Mouse (Mus musculus) liver, postnatal 0 days (tissue): Measurements from ENCODE around the gene Higd2a. TPM values are rescaled to one million over a fixed set of nuclear protein-coding genes. Genes with fewer than 3 reads are reported as not detected.

Experiments used
- ATAC-seq: fragments of 200-750 bp; cut with Nextera tagmentation; 2 replicates; pipeline ENCODE4 v1.8.0; 2017; ENCODE audit warnings: mild to moderate bottlenecking, moderate library complexity
- DNase-seq: peaks from one replicate; pipeline ENCODE4 v3.0.0-alpha.2; 2016
- H3K27ac ChIP-seq: fragments of 300-500 bp; sonication (generic); 2 replicates; pipeline ENCODE4 v1.5.1; 2014; ENCODE audit warnings: antibody characterized with exemption, moderate library complexity, mild to moderate bottlenecking, low read depth
- H3K27me3 ChIP-seq: fragments of 300-500 bp; sonication (generic); 2 replicates; pipeline ENCODE4 v1.6.1; 2014; ENCODE audit warnings: low read length, control low read depth, mixed read lengths; ENCODE audit not compliant: insufficient read depth
- H3K36me3 ChIP-seq: fragments of 300-500 bp; sonication (generic); replicated peaks from 2 replicates; pipeline ENCODE4 v1.6.1; 2014; ENCODE audit warnings: mild to moderate bottlenecking, control low read depth, low read length, moderate library complexity, mixed read lengths; ENCODE audit not compliant: insufficient read depth
- H3K4me1 ChIP-seq: fragments of 300-500 bp; sonication (generic); 2 replicates; pipeline ENCODE4 v1.6.1; 2014; ENCODE audit warnings: antibody characterized with exemption, mild to moderate bottlenecking, control low read depth; ENCODE audit not compliant: insufficient read depth
- H3K4me2 ChIP-seq: fragments of 300-500 bp; sonication (generic); 2 replicates; pipeline ENCODE4 v1.6.1; 2014; ENCODE audit warnings: low read depth, mild to moderate bottlenecking, low read length, moderate library complexity, mixed read lengths
- H3K4me3 ChIP-seq: fragments of 300-500 bp; sonication (generic); 2 replicates; pipeline ENCODE4 v1.5.1; 2014; ENCODE audit warnings: low read depth, low read length
- H3K9ac ChIP-seq: fragments of 300-500 bp; sonication (generic); replicated peaks from 2 replicates; pipeline ENCODE4 v1.6.1; 2014; ENCODE audit warnings: mild to moderate bottlenecking, moderate library complexity
- H3K9me3 ChIP-seq: fragments of 300-500 bp; sonication (generic); 2 replicates; pipeline ENCODE4 v1.6.1; 2016; ENCODE audit warnings: mild to moderate bottlenecking, control low read depth, low read length, mixed read lengths
- CTCF ChIP-seq: sonication (generic); IDR thresholded peaks from 2 replicates; pipeline ENCODE4 v1.5.1; 2016; ENCODE audit warnings: antibody characterized with exemption, low read depth
- EP300 ChIP-seq: IDR thresholded peaks from 2 replicates; pipeline ENCODE4 v1.6.1; 2016; ENCODE audit warnings: antibody characterized with exemption, low read depth, mild to moderate bottlenecking
- WGBS: fragments of 180-500 bp; shearing (Covaris S2); extraction: QIAGEN DNeasy Blood & Tissue Kit; methylation state at CpG from one replicate; pipeline ENCODE4 v1.1.7; 2014; ENCODE audit not compliant: insufficient replicate concordance; 5-methylcytosine and 5-hydroxymethylcytosine counted together
- polyA plus RNA-seq: library from polyadenylated mRNA; unstranded; fragments of >200 nt; fragmentation: Nextera tagmentation; extraction: Ambion mirVana; gene quantifications from 2 replicates; pipeline ENCODE4 v1.2.1, GENCODE M21; 2015

Gene Higd2a
- polyA plus RNA-seq, 1 experiment from 2014 or later, result 169 TPM

- no peak for TF ChIP-seq EP300
- no peak for TF ChIP-seq CTCF
- Histone ChIP-seq H3K4me1 (no peaks in the 10 kb centered on the region), H3K9ac (no peak overlapping the region), H3K36me3 (peaks cover 11% of the 10 kb centered on the region; the same call in 1 of the 2 replicates), H3K27ac (no peak overlapping the region), H3K9me3 (no peaks in the 10 kb centered on the region), H3K27me3 (no peaks in the 10 kb centered on the region), H3K4me2 (no peak overlapping the region), H3K4me3 (no peak overlapping the region)
- DNase-seq (no peak), ATAC-seq (no peak)
These were observed 13.5 kb downstream of the Higd2a start for GRCm38 (mm10) chr13:54603501-54603900.

DNA sequence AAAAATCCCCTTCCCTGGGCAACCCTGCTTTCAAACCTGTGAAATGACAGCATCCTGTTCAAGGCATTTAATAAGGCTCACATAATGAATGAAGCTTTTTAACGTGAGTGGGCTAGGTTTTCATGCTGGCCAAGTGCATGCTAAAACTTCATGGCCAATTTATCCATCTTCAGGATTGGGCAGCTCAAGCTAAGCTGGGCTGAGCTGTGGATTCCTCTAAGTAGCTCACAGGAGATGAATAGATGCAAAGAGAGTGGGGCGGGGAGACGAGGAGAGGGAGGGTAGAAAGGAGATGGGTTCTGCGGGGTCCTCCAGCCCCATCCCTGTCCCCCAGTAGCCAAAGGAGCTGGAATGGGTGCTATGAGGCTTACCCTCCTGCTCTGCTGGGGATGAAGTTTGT lies 14.2 kb downstream of the Higd2a start:
- Histone ChIP-seq H3K27me3 (no peaks in the 10 kb centered on the region), H3K27ac (no peak overlapping the region), H3K4me1 (peaks cover 4% of the 10 kb centered on the region; the same call in 1 of the 2 replicates), H3K36me3 (peaks cover 9% of the 10 kb centered on the region; the same call in 1 of the 2 replicates), H3K9ac (no peak overlapping the region), H3K9me3 (no peaks in the 10 kb centered on the region), H3K4me2 (no peak overlapping the region), H3K4me3 (no peak overlapping the region)
- DNase-seq (no peak), ATAC-seq (no peak)
- 71% methylated on average over 4 of the region's 4 CpGs for WGBS
- TF ChIP-seq EP300 (no peak), CTCF (no peak)

DNA sequence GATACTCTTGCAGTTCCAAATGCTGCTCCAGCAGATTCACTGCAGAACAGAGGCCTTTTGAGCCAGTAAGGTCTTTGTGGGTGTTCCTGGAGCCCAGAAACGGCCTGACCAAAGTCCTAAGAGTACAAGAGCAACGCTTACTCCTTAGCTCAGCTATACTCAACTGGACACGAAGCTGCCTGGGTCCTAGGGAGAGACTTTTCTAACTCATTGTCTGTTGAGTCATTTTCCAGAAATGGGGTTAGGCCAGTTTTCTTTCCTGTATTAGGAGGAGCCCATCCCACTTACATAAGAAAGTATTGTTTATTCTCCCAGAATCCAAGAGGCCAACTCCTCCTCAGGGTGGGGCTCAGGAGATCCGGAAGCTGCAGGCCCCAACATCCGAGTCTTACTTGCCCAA lies 15.4 kb downstream of the Higd2a start:
- 73% methylated on average over 5 of the region's 5 CpGs for WGBS
- Histone ChIP-seq H3K27me3 (no peaks in the 10 kb centered on the region), H3K9ac (no peak overlapping the region), H3K4me1 (peaks cover 14% of the 10 kb centered on the region), H3K4me2 (no peak overlapping the region), H3K4me3 (no peak overlapping the region), H3K27ac (no peak overlapping the region), H3K36me3 (peaks cover 9% of the 10 kb centered on the region; the same call in 1 of the 2 replicates), H3K9me3 (no peaks in the 10 kb centered on the region)
- TF ChIP-seq EP300 (no peak), CTCF (no peak)
- no peak for DNase-seq
- no peak for ATAC-seq

DNA sequence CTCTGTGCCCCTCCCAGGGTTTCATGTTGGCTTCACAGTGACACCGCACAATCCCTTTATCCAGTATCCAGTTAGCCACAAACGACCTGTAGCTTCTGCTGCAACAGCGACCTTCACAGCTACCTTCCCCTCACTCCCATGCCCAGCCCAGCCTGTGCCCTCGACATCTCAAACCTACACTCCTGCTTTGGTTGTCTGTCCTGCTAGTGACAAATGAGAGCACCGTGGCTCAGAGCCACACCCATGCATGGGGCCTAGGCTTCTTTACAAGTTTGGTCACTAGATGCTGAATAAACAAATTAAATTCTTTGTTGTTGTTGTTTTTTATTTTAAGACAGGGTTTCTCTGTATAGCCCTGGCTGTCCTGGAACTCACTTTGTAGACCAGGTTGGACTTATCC lies 17.2 kb downstream of the Higd2a start:
- Histone ChIP-seq H3K4me2 (no peak overlapping the region), H3K4me3 (no peak overlapping the region), H3K9ac (no peak overlapping the region), H3K36me3 (peaks cover 9% of the 10 kb centered on the region; the same call in 1 of the 2 replicates), H3K9me3 (no peaks in the 10 kb centered on the region), H3K27ac (no peak overlapping the region), H3K27me3 (no peaks in the 10 kb centered on the region), H3K4me1 (peaks cover 23% of the 10 kb centered on the region)
- ATAC-seq (no peak), DNase-seq (no peak)
- 71% methylated on average over 5 of the region's 5 CpGs for WGBS
- no peak for TF ChIP-seq EP300
- no peak for TF ChIP-seq CTCF

GRCm38 (mm10) chr13:54608002-54608401 lies 18.0 kb downstream of the Higd2a start:
- 68% methylated on average over 3 of the region's 3 CpGs for WGBS
- H3K36me3 ChIP-seq, result peaks cover 9% of the 10 kb centered on the region; the same call in 1 of the 2 replicates
- peak; percentile 35; the same call in 1 of the 2 replicates for ATAC-seq
- H3K27me3 ChIP-seq, result no peaks in the 10 kb centered on the region
- no peak overlapping the region for H3K4me2 ChIP-seq
- peaks cover 23% of the 10 kb centered on the region for H3K4me1 ChIP-seq
- H3K4me3 ChIP-seq, result no peak overlapping the region
- no peak overlapping the region for H3K9ac ChIP-seq
- no peaks in the 10 kb centered on the region for H3K9me3 ChIP-seq
- H3K27ac ChIP-seq, result no peak overlapping the region
- DNase-seq, result no peak
- TF ChIP-seq EP300 (no peak), CTCF (peak; percentile 30; the same call in 1 of the 2 replicates)

- WGBS, result 79% methylated on average over 8 of the region's 8 CpGs
- TF ChIP-seq EP300 (no peak), CTCF (no peak)
- H3K9ac ChIP-seq, result no peak overlapping the region
- H3K27ac ChIP-seq, result no peak overlapping the region
- H3K27me3 ChIP-seq, result no peaks in the 10 kb centered on the region
- H3K4me3 ChIP-seq, result no peak overlapping the region
- peaks cover 23% of the 10 kb centered on the region for H3K4me1 ChIP-seq
- no peaks in the 10 kb centered on the region for H3K9me3 ChIP-seq
- no peak overlapping the region for H3K4me2 ChIP-seq
- H3K36me3 ChIP-seq, result peaks cover 9% of the 10 kb centered on the region; the same call in 1 of the 2 replicates
- DNase-seq (no peak), ATAC-seq (no peak)
These were observed 18.7 kb downstream of the Higd2a start for GRCm38 (mm10) chr13:54608666-54609065.

- WGBS, result 36% methylated on average over 1 of the region's 1 CpGs
- H3K27ac ChIP-seq, result no peak overlapping the region
- no peaks in the 10 kb centered on the region for H3K9me3 ChIP-seq
- no peaks in the 10 kb centered on the region for H3K27me3 ChIP-seq
- ATAC-seq, result no peak
- no peak overlapping the region for H3K4me2 ChIP-seq
- peaks cover 9% of the 10 kb centered on the region; the same call in 1 of the 2 replicates for H3K36me3 ChIP-seq
- H3K4me3 ChIP-seq, result no peak overlapping the region
- no peak overlapping the region for H3K9ac ChIP-seq
- DNase-seq, result no peak
- H3K4me1 ChIP-seq, result peaks cover 23% of the 10 kb centered on the region
- no peak for TF ChIP-seq EP300
- no peak for TF ChIP-seq CTCF
These were observed 19.3 kb downstream of the Higd2a start for GRCm38 (mm10) chr13:54609301-54609700.
